ENCODE assay signal across 8 mouse cellular contexts in genomic region chr9:27029828-27030762, GRCm38 (mm10). TPM values are rescaled to one million over a fixed set of nuclear protein-coding genes. Genes with fewer than 3 reads are reported as not detected.
A peak's percentile ranks its signal among the peaks of the same experiment; 100 is the strongest.
DNase-seq lines count a peak whose midpoint lies in the region; ATAC-seq lines count a peak whose summit lies in the region.

Vps26b (minus strand) TSS chr9:27030065.
Ncapd3 (plus strand) TSS chr9:27030175.

- H3K27ac ChIP-seq in hindbrain, embryonic 12.5 days = peak within 1 kb of the TSS; percentile 95

- under 1% methylated on average over 64 of the region's 80 CpGs for WGBS in hindbrain, embryonic 12.5 days

- no peaks in the 10 kb centered on the region for H3K27me3 ChIP-seq in hindbrain, embryonic 12.5 days

- H3K36me3 ChIP-seq in hindbrain, embryonic 12.5 days = 0 out of 2 replicates have a peak, but pooled peaks cover 6% of the 10 kb centered on the region

- peak; percentile 98 for DNase-seq in NIH3T3 (ENCODE audit: low read depth)
- peak; percentile 98 for DNase-seq in cerebellum, postnatal 10 days
- peak; percentile 95 to 96 for DNase-seq in frontal cortex, postnatal 10 days (ENCODE audit: low spot score in 2 of 2)
- DNase-seq in layer of hippocampus, postnatal 14 days (ENCODE audit: low spot score in 2 of 2) = peak; percentile 98
- DNase-seq in lung, postnatal 14 days = peak; percentile 97
- DNase-seq in retina, adult 2 months (ENCODE audit: low read depth, low spot score) = peak; percentile 91
- DNase-seq in thymus, postnatal 36 days = peak; percentile 93 to 94

- H3K4me1 ChIP-seq in hindbrain, embryonic 12.5 days = peaks cover 46% of the 10 kb centered on the region

- no peaks in the 10 kb centered on the region for H3K9me3 ChIP-seq in hindbrain, embryonic 12.5 days (replicated peaks)

- H3K9ac ChIP-seq in hindbrain, embryonic 12.5 days = peak within 1 kb of the TSS; percentile 91

- H3K4me2 ChIP-seq in hindbrain, embryonic 12.5 days (replicated peaks) = peak within 1 kb of the TSS; percentile 65

- peak; percentile 95 for ATAC-seq in hindbrain, embryonic 12.5 days (ENCODE audit: low FRiP score)

- peak within 1 kb of the TSS; percentile 99 for H3K4me3 ChIP-seq in hindbrain, embryonic 12.5 days

RNA-seq across cellular contexts. Expression of gene Vps26b, which starts in this region (rescaled TPM):
- 68.6 and 68.8 TPM in 2 replicates for polyA plus RNA-seq in hindbrain, embryonic 12.5 days (2016; fragmentation: Nextera tagmentation; extraction: Ambion mirVana)
- total RNA-seq in layer of hippocampus, postnatal 14 days (2021) = 100 to 1,000 TPM; 114 to 119 TPM

RNA-seq across cellular contexts. Expression of gene Ncapd3, which starts in this region (rescaled TPM):
- 27.8 TPM in 2 replicates for polyA plus RNA-seq in hindbrain, embryonic 12.5 days (2016; fragmentation: Nextera tagmentation; extraction: Ambion mirVana)
- total RNA-seq in layer of hippocampus, postnatal 14 days (2021) = 10 to 100 TPM; 17.2 to 18.2 TPM

Comparison
In these comparisons a context has a peak if more than half of its experiments do, and no peak if none do; other contexts are left out.
1. Peak in every context shown above with its lines: DNase-seq, ATAC-seq, H3K4me3 ChIP-seq and H3K27ac ChIP-seq.